Mouse (Mus musculus): Measurements from ENCODE around the gene Rufy4.

GRCm38 (mm10) chr1:74098004-74099000, 27.0 kb upstream of the Rufy4 start:
- TF ChIP-seq POLR2A (IDR thresholded peaks at IDR 0.05; ENCODE audit: control insufficient read depth, low read depth, low read length), result no peak
- no peak for TF ChIP-seq CTCF (IDR thresholded peaks at IDR 0.05; ENCODE audit: control insufficient read depth, insufficient read depth, insufficient replicate concordance, low read depth, low read length)
